Mouse (Mus musculus) forebrain, postnatal 0 days (tissue): ENCODE measurements at regions not wholly inside any gene's neighbourhood (a gene's known extent, or its start where the extent isn't known, plus 50 kb on each side); places are given as distances from the start of the nearest gene placed in this dataset.

ENCODE experiments used
- ATAC-seq: fragments of 200-750 bp; cut with Nextera tagmentation; 2 replicates; pipeline ENCODE4 v1.8.0; 2017; ENCODE audit warnings: mild to moderate bottlenecking, moderate library complexity
- DNase-seq: peaks from one replicate; pipeline ENCODE4 v3.0.0-alpha.2; 2015
- H3K27ac ChIP-seq: fragments of 300-500 bp; sonication (generic); 2 replicates; pipeline ENCODE4 v1.5.1; 2014; ENCODE audit warnings: low read depth, mild to moderate bottlenecking, antibody characterized with exemption, low read length, moderate library complexity, mixed read lengths
- H3K27me3 ChIP-seq: fragments of 300-500 bp; sonication (generic); 2 replicates; pipeline ENCODE4 v1.6.1; 2014; ENCODE audit warnings: mild to moderate bottlenecking, low read length, mixed read lengths; ENCODE audit not compliant: insufficient read depth
- H3K36me3 ChIP-seq: fragments of 300-500 bp; sonication (generic); 2 replicates; pipeline ENCODE4 v1.6.1; 2014; ENCODE audit warnings: mild to moderate bottlenecking, moderate library complexity; ENCODE audit not compliant: insufficient read depth
- H3K4me1 ChIP-seq: fragments of 300-500 bp; sonication (generic); 2 replicates; pipeline ENCODE4 v1.6.1; 2014; ENCODE audit warnings: antibody characterized with exemption; ENCODE audit not compliant: insufficient read depth
- H3K4me2 ChIP-seq: fragments of 300-500 bp; sonication (generic); 2 replicates; pipeline ENCODE4 v1.6.1; 2014; ENCODE audit warnings: low read depth, mild to moderate bottlenecking, moderate library complexity
- H3K4me3 ChIP-seq: fragments of 300-500 bp; sonication (generic); 2 replicates; pipeline ENCODE4 v1.5.1; 2014; ENCODE audit warnings: low read depth, low read length, mixed read lengths
- H3K9ac ChIP-seq: fragments of 300-500 bp; sonication (generic); 2 replicates; pipeline ENCODE4 v1.6.1; 2014; ENCODE audit warnings: mild to moderate bottlenecking
- H3K9me3 ChIP-seq: fragments of 300-500 bp; sonication (generic); 2 replicates; pipeline ENCODE4 v1.6.1; 2016; ENCODE audit warnings: low read length
- CTCF ChIP-seq: sonication (generic); IDR thresholded peaks from 2 replicates; pipeline ENCODE4 v1.5.1; 2016; ENCODE audit warnings: antibody characterized with exemption, control low read depth, low read depth
- WGBS: fragments of 180-500 bp; shearing (Covaris S2); extraction: QIAGEN DNeasy Blood & Tissue Kit; methylation state at CpG from one replicate; pipeline ENCODE4 v1.1.7; 2014; 5-methylcytosine and 5-hydroxymethylcytosine counted together

- Histone ChIP-seq H3K9me3 (no peaks in the 10 kb centered on the region), H3K27me3 (no peaks in the 10 kb centered on the region), H3K4me2 (no peak overlapping the region), H3K4me1 (no peaks in the 10 kb centered on the region), H3K4me3 (no peak overlapping the region), H3K27ac (no peak overlapping the region), H3K36me3 (no peaks in the 10 kb centered on the region), H3K9ac (no peak overlapping the region)
- 88% methylated on average over 2 of the region's 2 CpGs for WGBS
- ATAC-seq, result no peak
- DNase-seq, result no peak
- no peak for TF ChIP-seq CTCF
Measured at GRCm38 (mm10) chr6:148548138-148548778, 104.1 kb upstream of the Tmtc1 start.

- peak; percentile 39 for DNase-seq
- 46% methylated on average over 3 of the region's 3 CpGs for WGBS
- Histone ChIP-seq H3K9ac (no peak overlapping the region), H3K27ac (0 out of 2 replicates have a peak overlapping the region, but pooled peaks have one; percentile 10), H3K4me2 (no peak overlapping the region), H3K36me3 (no peaks in the 10 kb centered on the region), H3K4me1 (peaks cover 10% of the 10 kb centered on the region; the same call in 1 of the 2 replicates), H3K4me3 (no peak overlapping the region), H3K27me3 (no peaks in the 10 kb centered on the region), H3K9me3 (no peaks in the 10 kb centered on the region)
- ATAC-seq, result peak; percentile 38; the same call in 1 of the 2 replicates
- TF ChIP-seq CTCF, result no peak
Measured at GRCm38 (mm10) chr6:148543047-148543446, 98.9 kb upstream of the Tmtc1 start.

GRCm38 (mm10) chr6:148541981-148542380 is 97.8 kb upstream of the Tmtc1 start:
- H3K9me3 ChIP-seq, result no peaks in the 10 kb centered on the region
- peak; percentile 34; the same call in 1 of the 2 replicates for ATAC-seq

GRCm38 (mm10) chr6:148539207-148539960 is 95.2 kb upstream of the Tmtc1 start:
- no peak overlapping the region for H3K9ac ChIP-seq
- no peak overlapping the region for H3K4me2 ChIP-seq
- no peak overlapping the region for H3K4me3 ChIP-seq
- no peak overlapping the region for H3K27ac ChIP-seq
- no peaks in the 10 kb centered on the region for H3K36me3 ChIP-seq
- TF ChIP-seq CTCF, result no peak
- DNase-seq (no peak), ATAC-seq (no peak)
- H3K9me3 ChIP-seq, result no peaks in the 10 kb centered on the region
- H3K27me3 ChIP-seq, result no peaks in the 10 kb centered on the region
- H3K4me1 ChIP-seq, result peaks cover 10% of the 10 kb centered on the region; the same call in 1 of the 2 replicates
- WGBS, result 61% methylated on average over 4 of the region's 4 CpGs

More at GRCm38 (mm10) chr6:148541981-148542380, 97.8 kb upstream of the Tmtc1 start:
- peaks cover 10% of the 10 kb centered on the region; the same call in 1 of the 2 replicates for H3K4me1 ChIP-seq
- H3K4me2 ChIP-seq, result no peak overlapping the region
- H3K9ac ChIP-seq, result no peak overlapping the region
- H3K27me3 ChIP-seq, result no peaks in the 10 kb centered on the region
- no peak overlapping the region for H3K4me3 ChIP-seq
- no peak for TF ChIP-seq CTCF
- no peak for DNase-seq
- H3K27ac ChIP-seq, result no peak overlapping the region
- no peaks in the 10 kb centered on the region for H3K36me3 ChIP-seq
- 87% methylated on average over 2 of the region's 2 CpGs for WGBS

GRCm38 (mm10) chr6:148534364-148534763 is 90.2 kb upstream of the Tmtc1 start:
- Histone ChIP-seq H3K9me3 (no peaks in the 10 kb centered on the region), H3K4me1 (no peaks in the 10 kb centered on the region), H3K4me2 (no peak overlapping the region), H3K36me3 (no peaks in the 10 kb centered on the region), H3K4me3 (no peak overlapping the region), H3K27ac (no peak overlapping the region), H3K9ac (no peak overlapping the region), H3K27me3 (no peaks in the 10 kb centered on the region)
- TF ChIP-seq CTCF, result no peak
- 92% methylated on average over 4 of the region's 4 CpGs for WGBS
- ATAC-seq (no peak), DNase-seq (no peak)

- no peaks in the 10 kb centered on the region for H3K9me3 ChIP-seq
- no peak for TF ChIP-seq CTCF
- ATAC-seq (no peak), DNase-seq (no peak)
- H3K36me3 ChIP-seq, result no peaks in the 10 kb centered on the region
- no peak overlapping the region for H3K4me2 ChIP-seq
- WGBS, result 88% methylated on average over 1 of the region's 1 CpGs
- no peaks in the 10 kb centered on the region for H3K4me1 ChIP-seq
- H3K27me3 ChIP-seq, result no peaks in the 10 kb centered on the region
- no peak overlapping the region for H3K9ac ChIP-seq
- H3K27ac ChIP-seq, result no peak overlapping the region
- no peak overlapping the region for H3K4me3 ChIP-seq
Measured at GRCm38 (mm10) chr6:148531068-148531467, 86.9 kb upstream of the Tmtc1 start.

GRCm38 (mm10) chr6:148528611-148529010 is 84.4 kb upstream of the Tmtc1 start:
- TF ChIP-seq CTCF, result no peak
- H3K9ac ChIP-seq, result no peak overlapping the region
- H3K4me3 ChIP-seq, result no peak overlapping the region
- no peaks in the 10 kb centered on the region for H3K9me3 ChIP-seq
- DNase-seq, result no peak
- WGBS, result 83% methylated on average over 2 of the region's 2 CpGs
- H3K4me1 ChIP-seq, result no peaks in the 10 kb centered on the region
- no peak overlapping the region for H3K27ac ChIP-seq
- H3K36me3 ChIP-seq, result no peaks in the 10 kb centered on the region
- H3K27me3 ChIP-seq, result no peaks in the 10 kb centered on the region
- H3K4me2 ChIP-seq, result no peak overlapping the region
- ATAC-seq, result no peak
